Mouse (Mus musculus): Measurements from ENCODE around the gene Ltb.
A peak's percentile ranks its signal among the peaks of the same experiment; 100 is the strongest.
"Not testable (repeated sequence)": the region's sequence is repeated elsewhere in the genome, so short reads cannot be mapped to it uniquely, and the experiment has no call there.

Ltb gene

GRCm38 (mm10) chr17:35225456-35225855, 31.2 kb downstream of the Ltb start:
- DNase-seq (ENCODE audit: low spot score): no peak

- DNase-seq (ENCODE audit: low spot score): peak; percentile 23
These were observed 32.4 kb downstream of the Ltb start for GRCm38 (mm10) chr17:35226561-35227046.

- peak; percentile 43 for DNase-seq (ENCODE audit: low spot score)
These were observed 36.8 kb downstream of the Ltb start for GRCm38 (mm10) chr17:35231022-35231421.

- DNase-seq (ENCODE audit: low spot score): peak; percentile 81
These were observed 37.8 kb downstream of the Ltb start for GRCm38 (mm10) chr17:35232043-35232442.

GRCm38 (mm10) chr17:35232659-35233058, 38.4 kb downstream of the Ltb start:
- DNase-seq (ENCODE audit: low spot score): peak; percentile 72

- no peak for DNase-seq (ENCODE audit: low spot score)
These were observed 39.1 kb downstream of the Ltb start, which contains the start of gene Atp6v1g2 for GRCm38 (mm10) chr17:35233114-35233980. Atp6v1g2 (plus strand) TSS chr17:35233660.

- DNase-seq (ENCODE audit: low spot score): not testable (repeated sequence)
These were observed 39.9 kb downstream of the Ltb start for GRCm38 (mm10) chr17:35234090-35234489.

- no peak for DNase-seq (ENCODE audit: low spot score)
These were observed 40.7 kb downstream of the Ltb start for GRCm38 (mm10) chr17:35234903-35235302.

- peak; percentile 87 for DNase-seq (ENCODE audit: low spot score)
These were observed 41.6 kb downstream of the Ltb start, which contains the start of gene Nfkbil1 for GRCm38 (mm10) chr17:35235614-35236389. Nfkbil1 (minus strand) TSS chr17:35235792.

- peak; percentile 95 for DNase-seq (ENCODE audit: low spot score)
These were observed 42.1 kb downstream of the Ltb start for GRCm38 (mm10) chr17:35236390-35236746.

- DNase-seq (ENCODE audit: low spot score): no peak
These were observed 42.8 kb downstream of the Ltb start for GRCm38 (mm10) chr17:35236996-35237395.

GRCm38 (mm10) chr17:35237504-35237903, 43.3 kb downstream of the Ltb start:
- no peak for DNase-seq (ENCODE audit: low spot score)

GRCm38 (mm10) chr17:35239700-35240099, 45.5 kb downstream of the Ltb start:
- no peak for DNase-seq (ENCODE audit: low spot score)

GRCm38 (mm10) chr17:35240384-35241304, 46.4 kb downstream of the Ltb start:
- no peak for DNase-seq (ENCODE audit: low spot score)

GRCm38 (mm10) chr17:35241305-35242014, 47.2 kb downstream of the Ltb start, which contains the start of gene Ddx39b:
Ddx39b (plus strand) TSS chr17:35241746.
- peak; percentile 98 for DNase-seq (ENCODE audit: low spot score)

- peak; percentile 70 for DNase-seq (ENCODE audit: low spot score)
These were observed 48.0 kb downstream of the Ltb start for GRCm38 (mm10) chr17:35242015-35242941.

GRCm38 (mm10) chr17:35243086-35243485, 48.8 kb downstream of the Ltb start:
- DNase-seq (ENCODE audit: low spot score): no peak

- no peak for DNase-seq (ENCODE audit: low spot score)
These were observed 50.8 kb downstream of the Ltb start for GRCm38 (mm10) chr17:35244999-35245398.

Data from T-cell, adult 2 months (primary cell).